Mouse (Mus musculus): ENCODE measurements at regions not wholly inside any gene's neighbourhood (a gene's known extent, or its start where the extent isn't known, plus 50 kb on each side); places are given as distances from the start of the nearest gene placed in this dataset.

- H3K9me3 ChIP-seq (replicated peaks; ENCODE audit: control insufficient read depth, low read length) = no peaks in the 10 kb centered on the region
- no peaks in the 10 kb centered on the region for H3K4me1 ChIP-seq (ENCODE audit: control insufficient read depth, insufficient read depth, low read length)
- H3K36me3 ChIP-seq (ENCODE audit: control insufficient read depth, insufficient read depth, low read length) = no peaks in the 10 kb centered on the region
- H3K27me3 ChIP-seq (replicated peaks; ENCODE audit: control insufficient read depth, insufficient read depth, low read length) = no peaks in the 10 kb centered on the region
- no peak overlapping the region for H3K4me2 ChIP-seq (ENCODE audit: low read length)
- no peak overlapping the region for H3K4me3 ChIP-seq (ENCODE audit: low read depth, low read length)
- no peak for DNase-seq (ENCODE audit: low spot score)
- H3K9ac ChIP-seq (ENCODE audit: low read length) = no peak overlapping the region
- WGBS = 95% methylated on average over 6 of the region's 6 CpGs
- H3K27ac ChIP-seq (ENCODE audit: low read depth, low read length) = no peak overlapping the region
- ATAC-seq = no peak
Observed at GRCm38 (mm10) chr16:76521142-76521541, 147.5 kb upstream of the Nrip1 start.

- Histone ChIP-seq H3K27ac (ENCODE audit: low read depth, low read length) (no peak overlapping the region), H3K4me3 (ENCODE audit: low read depth, low read length) (no peak overlapping the region), H3K9ac (ENCODE audit: low read length) (no peak overlapping the region), H3K4me1 (ENCODE audit: control insufficient read depth, insufficient read depth, low read length) (no peaks in the 10 kb centered on the region), H3K9me3 (replicated peaks; ENCODE audit: control insufficient read depth, low read length) (no peaks in the 10 kb centered on the region), H3K36me3 (ENCODE audit: control insufficient read depth, insufficient read depth, low read length) (no peaks in the 10 kb centered on the region), H3K4me2 (ENCODE audit: low read length) (no peak overlapping the region), H3K27me3 (replicated peaks; ENCODE audit: control insufficient read depth, insufficient read depth, low read length) (no peaks in the 10 kb centered on the region)
- ATAC-seq (no peak), DNase-seq (ENCODE audit: low spot score) (no peak)
- WGBS = 84% methylated on average over 3 of the region's 3 CpGs
Observed at GRCm38 (mm10) chr16:76520643-76520993, 147.0 kb upstream of the Nrip1 start.

- H3K4me3 ChIP-seq (ENCODE audit: low read depth, low read length) = no peak overlapping the region
- H3K9me3 ChIP-seq (replicated peaks; ENCODE audit: control insufficient read depth, low read length) = no peaks in the 10 kb centered on the region
- no peak for ATAC-seq
- 92% methylated on average over 10 of the region's 10 CpGs for WGBS
- H3K4me1 ChIP-seq (ENCODE audit: control insufficient read depth, insufficient read depth, low read length) = no peaks in the 10 kb centered on the region
- no peak overlapping the region for H3K27ac ChIP-seq (ENCODE audit: low read depth, low read length)
- DNase-seq (ENCODE audit: low spot score) = no peak
- H3K4me2 ChIP-seq (ENCODE audit: low read length) = no peak overlapping the region
- H3K36me3 ChIP-seq (ENCODE audit: control insufficient read depth, insufficient read depth, low read length) = no peaks in the 10 kb centered on the region
- no peak overlapping the region for H3K9ac ChIP-seq (ENCODE audit: low read length)
- no peaks in the 10 kb centered on the region for H3K27me3 ChIP-seq (replicated peaks; ENCODE audit: control insufficient read depth, insufficient read depth, low read length)
Observed at GRCm38 (mm10) chr16:76519911-76520642, 146.4 kb upstream of the Nrip1 start.

DNA sequence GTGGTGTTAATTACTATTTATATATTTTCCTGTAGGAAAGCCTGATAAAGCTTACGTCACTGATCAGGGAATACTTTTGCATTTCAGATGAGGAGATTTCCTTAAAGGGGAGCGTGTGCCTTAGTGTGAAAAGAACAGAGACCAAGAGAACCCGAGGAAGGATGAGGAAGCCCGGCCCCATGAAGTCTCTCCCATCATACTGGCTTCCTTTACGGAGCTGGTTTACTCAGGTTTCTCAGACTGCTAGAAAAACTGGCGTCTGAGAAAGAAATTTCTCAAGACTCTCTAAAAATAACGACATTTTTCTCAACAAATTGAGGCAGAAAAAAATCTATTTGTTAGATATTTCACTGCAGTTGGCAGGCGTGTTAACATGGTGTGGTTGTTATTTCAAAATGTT, 137.2 kb upstream of the Nrip1 start:
- no peaks in the 10 kb centered on the region for H3K27me3 ChIP-seq (replicated peaks; ENCODE audit: control insufficient read depth, insufficient read depth, low read length)
- H3K9me3 ChIP-seq (replicated peaks; ENCODE audit: control insufficient read depth, low read length) = no peaks in the 10 kb centered on the region
- no peaks in the 10 kb centered on the region for H3K36me3 ChIP-seq (ENCODE audit: control insufficient read depth, insufficient read depth, low read length)
- peak; percentile 33 for DNase-seq (ENCODE audit: low spot score)
- ATAC-seq = no peak
- H3K4me2 ChIP-seq (ENCODE audit: low read length) = no peak overlapping the region
- WGBS = 71% methylated on average over 8 of the region's 8 CpGs
- no peak overlapping the region for H3K27ac ChIP-seq (ENCODE audit: low read depth, low read length)
- H3K4me1 ChIP-seq (ENCODE audit: control insufficient read depth, insufficient read depth, low read length) = no peaks in the 10 kb centered on the region
- no peak overlapping the region for H3K4me3 ChIP-seq (ENCODE audit: low read depth, low read length)
- H3K9ac ChIP-seq (ENCODE audit: low read length) = no peak overlapping the region

DNA sequence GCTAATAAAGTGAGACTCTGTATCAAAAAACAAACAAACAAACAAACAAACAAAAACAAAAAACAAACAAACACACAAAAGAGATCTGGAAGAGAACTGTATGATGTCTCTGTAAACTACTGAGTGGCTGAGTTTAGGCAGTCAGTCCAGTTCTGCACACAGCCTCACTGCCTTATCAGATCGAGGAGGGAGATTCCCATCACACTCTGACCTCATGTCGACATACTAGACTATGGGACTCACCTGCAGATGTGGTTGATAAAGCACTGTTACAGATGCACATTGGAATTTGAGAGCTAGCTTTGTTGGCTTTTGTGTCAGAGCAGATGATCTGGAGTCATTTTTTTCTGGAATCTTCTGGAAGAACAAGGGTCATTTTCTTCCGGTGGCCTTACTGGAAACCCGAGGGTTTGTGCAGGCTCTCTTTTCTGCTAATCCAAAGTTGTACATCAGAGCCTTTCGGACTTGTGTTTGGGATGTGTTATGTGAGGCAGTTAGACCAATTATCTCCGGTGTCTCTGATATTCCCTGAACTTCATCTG, 135.6 kb upstream of the Nrip1 start:
- WGBS = 93% methylated on average over 6 of the region's 6 CpGs
- Histone ChIP-seq H3K27ac (ENCODE audit: low read depth, low read length) (no peak overlapping the region), H3K36me3 (ENCODE audit: control insufficient read depth, insufficient read depth, low read length) (no peaks in the 10 kb centered on the region), H3K27me3 (replicated peaks; ENCODE audit: control insufficient read depth, insufficient read depth, low read length) (no peaks in the 10 kb centered on the region), H3K9ac (ENCODE audit: low read length) (no peak overlapping the region), H3K4me1 (ENCODE audit: control insufficient read depth, insufficient read depth, low read length) (no peaks in the 10 kb centered on the region), H3K4me2 (ENCODE audit: low read length) (no peak overlapping the region), H3K4me3 (ENCODE audit: low read depth, low read length) (no peak overlapping the region), H3K9me3 (replicated peaks; ENCODE audit: control insufficient read depth, low read length) (no peaks in the 10 kb centered on the region)
- ATAC-seq (no peak), DNase-seq (ENCODE audit: low spot score) (no peak)

DNA sequence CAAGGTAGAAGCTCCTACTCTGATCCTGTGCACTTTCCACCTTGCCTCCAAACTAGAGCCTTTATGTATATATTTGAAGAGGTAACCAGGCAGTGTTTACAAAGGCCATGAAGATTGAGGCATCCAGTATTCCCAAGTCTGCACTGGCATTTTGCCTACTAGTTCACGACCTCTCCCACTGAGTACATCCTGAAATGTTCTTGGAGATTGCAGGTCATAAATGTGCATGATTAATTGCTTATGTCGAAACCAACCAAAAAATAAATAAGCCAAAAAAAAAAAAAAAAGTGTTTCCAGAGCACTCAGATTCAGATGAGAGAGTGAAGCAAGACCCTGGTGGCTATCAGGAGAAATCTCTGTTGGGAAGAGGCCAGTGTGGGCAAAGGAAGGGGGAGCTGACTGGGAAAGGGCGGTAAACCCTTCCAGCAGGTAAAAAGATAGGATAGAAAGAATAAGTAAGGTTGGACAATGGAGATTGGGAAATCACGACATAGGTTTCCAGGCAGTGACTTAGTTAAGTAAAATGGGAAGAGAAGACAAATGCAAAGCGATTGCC, 133.6 kb upstream of the Nrip1 start:
- Histone ChIP-seq H3K4me3 (ENCODE audit: low read depth, low read length) (no peak overlapping the region), H3K36me3 (ENCODE audit: control insufficient read depth, insufficient read depth, low read length) (no peaks in the 10 kb centered on the region), H3K9me3 (replicated peaks; ENCODE audit: control insufficient read depth, low read length) (no peaks in the 10 kb centered on the region), H3K27ac (ENCODE audit: low read depth, low read length) (no peak overlapping the region), H3K4me1 (ENCODE audit: control insufficient read depth, insufficient read depth, low read length) (no peaks in the 10 kb centered on the region), H3K4me2 (ENCODE audit: low read length) (no peak overlapping the region), H3K9ac (ENCODE audit: low read length) (no peak overlapping the region), H3K27me3 (replicated peaks; ENCODE audit: control insufficient read depth, insufficient read depth, low read length) (no peaks in the 10 kb centered on the region)
- WGBS = 89% methylated on average over 5 of the region's 5 CpGs
- ATAC-seq = no peak
- no peak for DNase-seq (ENCODE audit: low spot score)

GRCm38 (mm10) chr16:76506240-76506639, 132.6 kb upstream of the Nrip1 start:
- Histone ChIP-seq H3K36me3 (ENCODE audit: control insufficient read depth, insufficient read depth, low read length) (no peaks in the 10 kb centered on the region), H3K9ac (ENCODE audit: low read length) (no peak overlapping the region), H3K9me3 (replicated peaks; ENCODE audit: control insufficient read depth, low read length) (no peaks in the 10 kb centered on the region), H3K4me1 (ENCODE audit: control insufficient read depth, insufficient read depth, low read length) (no peaks in the 10 kb centered on the region), H3K27ac (ENCODE audit: low read depth, low read length) (no peak overlapping the region), H3K27me3 (replicated peaks; ENCODE audit: control insufficient read depth, insufficient read depth, low read length) (no peaks in the 10 kb centered on the region), H3K4me2 (ENCODE audit: low read length) (no peak overlapping the region), H3K4me3 (ENCODE audit: low read depth, low read length) (no peak overlapping the region)
- DNase-seq (ENCODE audit: low spot score) (no peak), ATAC-seq (no peak)
- 82% methylated on average over 4 of the region's 4 CpGs for WGBS

GRCm38 (mm10) chr16:76499686-76500400, 126.2 kb upstream of the Nrip1 start:
- H3K27ac ChIP-seq (ENCODE audit: low read depth, low read length) = no peak overlapping the region
- WGBS = 77% methylated on average over 8 of the region's 8 CpGs
- no peak overlapping the region for H3K4me2 ChIP-seq (ENCODE audit: low read length)
- no peaks in the 10 kb centered on the region for H3K9me3 ChIP-seq (replicated peaks; ENCODE audit: control insufficient read depth, low read length)
- no peak overlapping the region for H3K4me3 ChIP-seq (ENCODE audit: low read depth, low read length)
- ATAC-seq = no peak
- H3K36me3 ChIP-seq (ENCODE audit: control insufficient read depth, insufficient read depth, low read length) = no peaks in the 10 kb centered on the region
- DNase-seq (ENCODE audit: low spot score) = no peak
- no peaks in the 10 kb centered on the region for H3K4me1 ChIP-seq (ENCODE audit: control insufficient read depth, insufficient read depth, low read length)
- no peak overlapping the region for H3K9ac ChIP-seq (ENCODE audit: low read length)
- H3K27me3 ChIP-seq (replicated peaks; ENCODE audit: control insufficient read depth, insufficient read depth, low read length) = no peaks in the 10 kb centered on the region

GRCm38 (mm10) chr16:76498233-76498632, 124.6 kb upstream of the Nrip1 start:
- H3K4me2 ChIP-seq (ENCODE audit: low read length) = no peak overlapping the region
- no peaks in the 10 kb centered on the region for H3K27me3 ChIP-seq (replicated peaks; ENCODE audit: control insufficient read depth, insufficient read depth, low read length)
- no peaks in the 10 kb centered on the region for H3K4me1 ChIP-seq (ENCODE audit: control insufficient read depth, insufficient read depth, low read length)
- ATAC-seq (peak; percentile 48; the same call in 1 of the 2 replicates), DNase-seq (ENCODE audit: low spot score) (peak; percentile 60)
- H3K9ac ChIP-seq (ENCODE audit: low read length) = no peak overlapping the region
- H3K9me3 ChIP-seq (replicated peaks; ENCODE audit: control insufficient read depth, low read length) = no peaks in the 10 kb centered on the region
- no peak overlapping the region for H3K27ac ChIP-seq (ENCODE audit: low read depth, low read length)
- no peaks in the 10 kb centered on the region for H3K36me3 ChIP-seq (ENCODE audit: control insufficient read depth, insufficient read depth, low read length)
- 53% methylated on average over 2 of the region's 2 CpGs for WGBS
- no peak overlapping the region for H3K4me3 ChIP-seq (ENCODE audit: low read depth, low read length)

All from forebrain, embryonic 14.5 days (tissue).